Mouse (Mus musculus): ENCODE measurements at regions not wholly inside any gene's neighbourhood (a gene's known extent, or its start where the extent isn't known, plus 50 kb on each side); places are given as distances from the start of the nearest gene placed in this dataset.

DNA sequence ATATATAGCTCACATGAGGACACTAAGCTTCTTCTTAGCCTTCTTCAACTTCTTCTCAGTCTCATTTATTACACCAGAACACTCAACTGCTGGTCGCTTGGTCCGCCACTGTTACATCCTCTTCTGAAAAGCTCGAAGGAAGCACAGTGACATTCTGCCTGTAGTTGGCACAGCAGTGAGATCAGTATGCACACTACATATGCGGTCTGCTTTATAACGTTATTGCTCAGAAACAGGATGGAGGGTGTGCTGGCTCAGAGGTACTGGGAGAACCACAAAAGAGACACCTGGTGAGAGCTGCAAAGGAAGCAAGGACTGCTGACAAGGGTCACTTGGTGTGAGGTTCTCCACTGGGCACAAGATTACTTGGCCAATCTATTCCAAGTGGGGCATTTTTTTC is 179.5 kb downstream of the Ets1 start:
- ATAC-seq (ENCODE audit: extremely low read depth, insufficient number of reproducible peaks, low FRiP score, poor library complexity, severe bottlenecking) (no peak), DNase-seq (ENCODE audit: low spot score) (no peak)
- no peaks in the 10 kb centered on the region for H3K4me1 ChIP-seq (ENCODE audit: insufficient read depth, low read depth, low read length)
- H3K9me3 ChIP-seq (replicated peaks) = 0 out of 2 replicates have a peak, but pooled peaks cover 2% of the 10 kb centered on the region
- H3K27me3 ChIP-seq (ENCODE audit: insufficient read depth, low read length) = no peaks in the 10 kb centered on the region
- H3K4me3 ChIP-seq (ENCODE audit: low read depth, low read length) = no peak overlapping the region
- H3K36me3 ChIP-seq (replicated peaks) = no peaks in the 10 kb centered on the region
- TF ChIP-seq GATA2 (IDR thresholded peaks at IDR 0.05; ENCODE audit: borderline replicate concordance, low read depth, low read length) = no peak
- no peak for TF ChIP-seq GATA1 (IDR thresholded peaks at IDR 0.05; ENCODE audit: borderline replicate concordance, low read length)
- TF ChIP-seq POLR2AphosphoS5 (IDR thresholded peaks at IDR 0.05; ENCODE audit: insufficient replicate concordance, low read depth, low read length) = no peak
- TF ChIP-seq TAL1 (conservative IDR thresholded peaks at IDR 0.05; ENCODE audit: low read depth, low read length) = no peak
- no peak for TF ChIP-seq CTCF (IDR thresholded peaks at IDR 0.05; ENCODE audit: low read depth, low read length)

DNA sequence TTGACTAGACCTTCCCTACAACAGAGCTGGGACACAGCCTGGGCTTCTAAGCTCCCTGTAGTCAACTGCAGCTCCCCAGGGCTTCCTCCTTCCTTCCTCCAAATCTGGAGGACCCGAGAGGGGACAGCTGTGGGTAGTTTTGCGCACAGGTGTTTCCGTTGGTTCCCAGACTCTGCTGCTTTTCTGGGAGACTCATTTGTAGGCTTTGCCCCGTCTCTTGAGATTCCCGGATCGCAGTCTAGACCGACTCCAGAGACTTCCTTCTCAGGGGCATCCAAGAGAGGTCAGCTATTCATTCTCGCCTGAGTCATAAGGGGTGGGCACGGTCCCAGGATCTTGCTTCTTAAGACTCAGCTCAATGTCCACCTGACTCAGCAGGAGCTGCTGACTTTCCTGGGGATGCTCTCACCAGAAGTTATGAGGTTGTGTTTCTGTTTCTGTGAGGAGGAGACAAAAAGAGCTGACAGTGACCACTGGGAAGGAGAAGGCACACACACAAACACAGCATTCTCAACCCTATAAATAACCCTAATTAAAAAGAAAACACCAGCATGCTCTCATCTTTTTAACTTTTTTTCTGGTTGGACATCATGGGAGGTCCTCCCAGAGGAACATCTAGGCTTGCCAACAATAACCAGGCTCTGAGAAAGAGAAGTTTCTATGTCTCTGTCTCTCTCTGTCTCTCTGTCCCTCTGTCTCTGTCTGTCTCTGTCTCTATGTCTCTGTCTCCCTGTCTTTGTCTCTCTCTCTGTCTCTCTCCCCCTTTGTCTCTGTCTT is 180.8 kb downstream of the Ets1 start:
- Histone ChIP-seq H3K9me3 (replicated peaks) (0 out of 2 replicates have a peak, but pooled peaks cover 2% of the 10 kb centered on the region), H3K4me1 (ENCODE audit: insufficient read depth, low read depth, low read length) (no peaks in the 10 kb centered on the region), H3K27me3 (ENCODE audit: insufficient read depth, low read length) (no peaks in the 10 kb centered on the region), H3K4me3 (ENCODE audit: low read depth, low read length) (no peak overlapping the region), H3K36me3 (replicated peaks) (no peaks in the 10 kb centered on the region)
- DNase-seq (ENCODE audit: low spot score) (no peak), ATAC-seq (ENCODE audit: extremely low read depth, insufficient number of reproducible peaks, low FRiP score, poor library complexity, severe bottlenecking) (no peak)
- TF ChIP-seq POLR2AphosphoS5 (IDR thresholded peaks at IDR 0.05; ENCODE audit: insufficient replicate concordance, low read depth, low read length) = no peak
- TF ChIP-seq CTCF (IDR thresholded peaks at IDR 0.05; ENCODE audit: low read depth, low read length) = no peak
- no peak for TF ChIP-seq TAL1 (conservative IDR thresholded peaks at IDR 0.05; ENCODE audit: low read depth, low read length)
- TF ChIP-seq GATA2 (IDR thresholded peaks at IDR 0.05; ENCODE audit: borderline replicate concordance, low read depth, low read length) = no peak
- no peak for TF ChIP-seq GATA1 (IDR thresholded peaks at IDR 0.05; ENCODE audit: borderline replicate concordance, low read length)

DNA sequence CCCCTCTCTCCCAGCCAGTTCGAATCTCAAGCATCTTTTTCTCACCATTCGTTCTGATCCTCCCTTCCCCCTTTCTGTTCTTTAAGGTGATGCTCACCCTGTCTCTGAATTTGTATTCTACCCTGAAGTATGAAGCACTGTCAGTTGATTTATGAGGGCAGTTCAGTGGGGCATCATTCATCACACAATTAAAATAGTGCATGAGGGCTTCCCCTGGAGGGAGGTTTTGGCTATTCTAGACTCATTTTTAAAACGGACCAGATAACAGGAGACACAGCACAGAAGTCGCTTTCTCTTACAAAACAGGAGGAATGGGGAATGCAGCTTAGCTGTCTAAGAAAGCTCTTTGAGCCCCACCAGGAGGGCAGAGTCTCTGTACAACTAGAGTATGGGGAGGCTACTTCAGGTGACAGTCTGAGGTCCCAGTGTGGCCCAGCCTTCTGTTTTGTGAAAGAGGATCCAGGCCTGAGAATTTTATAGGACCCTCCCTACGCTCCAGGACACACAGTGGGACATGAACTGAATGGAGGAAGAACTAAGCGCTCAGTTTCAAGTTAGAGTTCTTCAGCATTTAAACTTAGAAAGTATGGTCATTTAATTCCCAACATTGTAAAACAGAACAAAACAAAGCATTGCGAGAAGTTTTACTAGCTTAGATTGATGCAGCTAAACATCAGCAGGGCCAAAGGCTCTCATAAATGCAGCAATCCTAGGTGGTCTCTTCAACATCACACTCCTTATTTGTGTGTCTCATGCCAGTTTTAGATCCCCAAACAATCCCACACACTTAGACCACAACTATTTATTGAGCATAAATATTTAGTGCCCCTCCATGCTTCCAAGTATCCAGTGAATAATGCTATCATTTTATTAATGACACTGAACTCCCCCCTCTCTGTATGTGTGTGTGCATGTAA is 181.7 kb downstream of the Ets1 start:
- H3K27me3 ChIP-seq (ENCODE audit: insufficient read depth, low read length) = no peaks in the 10 kb centered on the region
- no peaks in the 10 kb centered on the region for H3K4me1 ChIP-seq (ENCODE audit: insufficient read depth, low read depth, low read length)
- ATAC-seq (ENCODE audit: extremely low read depth, insufficient number of reproducible peaks, low FRiP score, poor library complexity, severe bottlenecking) (no peak), DNase-seq (ENCODE audit: low spot score) (no peak)
- H3K9me3 ChIP-seq (replicated peaks) = 0 out of 2 replicates have a peak, but pooled peaks cover 2% of the 10 kb centered on the region
- no peaks in the 10 kb centered on the region for H3K36me3 ChIP-seq (replicated peaks)
- H3K4me3 ChIP-seq (ENCODE audit: low read depth, low read length) = no peak overlapping the region
- no peak for TF ChIP-seq POLR2AphosphoS5 (IDR thresholded peaks at IDR 0.05; ENCODE audit: insufficient replicate concordance, low read depth, low read length)
- TF ChIP-seq CTCF (IDR thresholded peaks at IDR 0.05; ENCODE audit: low read depth, low read length) = no peak
- TF ChIP-seq GATA2 (IDR thresholded peaks at IDR 0.05; ENCODE audit: borderline replicate concordance, low read depth, low read length) = no peak
- TF ChIP-seq GATA1 (IDR thresholded peaks at IDR 0.05; ENCODE audit: borderline replicate concordance, low read length) = no peak
- no peak for TF ChIP-seq TAL1 (conservative IDR thresholded peaks at IDR 0.05; ENCODE audit: low read depth, low read length)

DNA sequence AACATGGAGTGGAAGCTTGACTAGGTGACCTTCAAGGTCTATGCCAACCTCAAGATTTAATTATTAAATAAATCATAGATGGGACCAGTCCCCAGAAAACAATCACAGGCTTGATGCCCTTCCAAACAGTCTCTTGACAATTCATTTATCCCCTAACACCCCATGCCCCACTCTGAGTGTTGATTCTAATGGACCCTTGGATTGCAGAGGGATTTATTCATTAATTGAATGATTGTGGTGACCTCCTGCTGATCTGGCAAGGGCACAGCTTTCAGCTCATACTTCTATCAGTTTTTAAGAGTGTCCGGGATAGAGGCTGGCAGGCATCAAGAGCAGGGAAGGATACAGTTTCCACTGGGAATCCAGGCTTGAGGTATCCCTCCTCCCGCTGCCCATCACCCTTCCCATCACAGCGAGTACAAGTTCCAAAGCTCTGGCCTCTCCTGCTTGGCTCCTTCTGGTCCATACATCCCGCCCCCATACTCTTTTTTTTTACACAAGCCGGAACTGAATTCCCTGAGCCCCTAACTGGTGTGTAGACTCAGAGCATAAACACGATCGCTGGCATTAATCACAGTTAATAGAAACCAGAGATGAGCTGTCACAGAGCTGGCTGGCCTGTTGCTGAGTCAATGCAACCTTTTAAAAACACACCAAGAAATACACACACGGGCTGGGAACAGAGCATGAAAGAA is 187.6 kb downstream of the Ets1 start:
- ATAC-seq (ENCODE audit: extremely low read depth, insufficient number of reproducible peaks, low FRiP score, poor library complexity, severe bottlenecking) = no peak

DNA sequence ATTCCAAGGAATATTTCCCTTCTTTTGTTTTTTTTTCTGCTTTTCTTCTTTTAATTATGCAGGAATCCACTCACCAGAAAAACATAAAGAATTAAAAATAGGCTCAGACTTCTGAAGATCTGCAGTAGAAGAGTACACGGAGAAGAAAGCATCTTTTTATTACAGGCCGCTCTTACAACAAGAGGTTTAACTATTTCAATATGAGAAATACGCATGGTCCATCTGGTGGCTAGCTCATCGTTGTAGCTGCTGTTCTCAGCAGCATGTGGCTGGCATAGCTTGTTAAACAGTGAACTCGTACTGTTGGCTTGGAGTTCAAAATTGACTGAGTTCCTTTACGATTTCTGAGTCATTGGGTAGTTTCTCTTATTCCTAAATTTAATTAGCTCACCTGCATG is 188.1 kb downstream of the Ets1 start:
- H3K36me3 ChIP-seq (replicated peaks) = no peaks in the 10 kb centered on the region
- no peak for ATAC-seq (ENCODE audit: extremely low read depth, insufficient number of reproducible peaks, low FRiP score, poor library complexity, severe bottlenecking)
- TF ChIP-seq GATA2 (IDR thresholded peaks at IDR 0.05; ENCODE audit: borderline replicate concordance, low read depth, low read length) = no peak
- TF ChIP-seq CTCF (IDR thresholded peaks at IDR 0.05; ENCODE audit: low read depth, low read length) = no peak
- no peak for TF ChIP-seq POLR2AphosphoS5 (IDR thresholded peaks at IDR 0.05; ENCODE audit: insufficient replicate concordance, low read depth, low read length)
- TF ChIP-seq GATA1 (IDR thresholded peaks at IDR 0.05; ENCODE audit: borderline replicate concordance, low read length) = no peak
- TF ChIP-seq TAL1 (conservative IDR thresholded peaks at IDR 0.05; ENCODE audit: low read depth, low read length) = no peak
- DNase-seq (ENCODE audit: low spot score) = no peak
- no peaks in the 10 kb centered on the region for H3K4me1 ChIP-seq (ENCODE audit: insufficient read depth, low read depth, low read length)
- peaks cover 3% of the 10 kb centered on the region; the same call in 1 of the 2 replicates for H3K9me3 ChIP-seq (replicated peaks)
- no peaks in the 10 kb centered on the region for H3K27me3 ChIP-seq (ENCODE audit: insufficient read depth, low read length)
- no peak overlapping the region for H3K4me3 ChIP-seq (ENCODE audit: low read depth, low read length)

More for the DNA sequence above, 187.6 kb downstream of the Ets1 start:
- Histone ChIP-seq H3K27me3 (ENCODE audit: insufficient read depth, low read length) (no peaks in the 10 kb centered on the region), H3K36me3 (replicated peaks) (no peaks in the 10 kb centered on the region), H3K9me3 (replicated peaks) (peaks cover 3% of the 10 kb centered on the region; the same call in 1 of the 2 replicates), H3K4me1 (ENCODE audit: insufficient read depth, low read depth, low read length) (no peaks in the 10 kb centered on the region), H3K4me3 (ENCODE audit: low read depth, low read length) (no peak overlapping the region)
- DNase-seq (ENCODE audit: low spot score) = no peak
- no peak for TF ChIP-seq GATA2 (IDR thresholded peaks at IDR 0.05; ENCODE audit: borderline replicate concordance, low read depth, low read length)
- TF ChIP-seq GATA1 (IDR thresholded peaks at IDR 0.05; ENCODE audit: borderline replicate concordance, low read length) = no peak
- no peak for TF ChIP-seq POLR2AphosphoS5 (IDR thresholded peaks at IDR 0.05; ENCODE audit: insufficient replicate concordance, low read depth, low read length)
- no peak for TF ChIP-seq CTCF (IDR thresholded peaks at IDR 0.05; ENCODE audit: low read depth, low read length)
- TF ChIP-seq TAL1 (conservative IDR thresholded peaks at IDR 0.05; ENCODE audit: low read depth, low read length) = no peak
